Mouse (Mus musculus) limb, embryonic 10.5 days (tissue): Measurements from ENCODE around the gene Sfxn2. TPM values are rescaled to one million over a fixed set of nuclear protein-coding genes. Genes with fewer than 3 reads are reported as not detected.

Experiments
- DNase-seq: peaks from one replicate; pipeline ENCODE4 v3.0.0-alpha.2; 2017; ENCODE audit warnings: low spot score
- H3K27ac ChIP-seq: fragments of 300-500 bp; sonication (generic); 2 replicates; pipeline ENCODE4 v1.5.1; 2016; ENCODE audit warnings: mild to moderate bottlenecking
- H3K27me3 ChIP-seq: fragments of 300-500 bp; sonication (generic); 2 replicates; pipeline ENCODE4 v1.6.1; 2016; ENCODE audit warnings: low read depth, mild to moderate bottlenecking; ENCODE audit not compliant: poor library complexity, severe bottlenecking
- H3K36me3 ChIP-seq: fragments of 300-500 bp; sonication (generic); 2 replicates; pipeline ENCODE4 v1.6.1; 2016; ENCODE audit warnings: mild to moderate bottlenecking, moderate library complexity
- H3K4me1 ChIP-seq: fragments of 300-500 bp; sonication (generic); 2 replicates; pipeline ENCODE4 v1.6.1; 2016
- H3K4me3 ChIP-seq: fragments of 300-500 bp; sonication (generic); 2 replicates; pipeline ENCODE4 v1.5.1; 2016; ENCODE audit warnings: mild to moderate bottlenecking, moderate library complexity
- H3K9me3 ChIP-seq: fragments of 300-500 bp; sonication (generic); replicated peaks from 2 replicates; pipeline ENCODE4 v1.6.1; 2016; ENCODE audit warnings: mild to moderate bottlenecking
- WGBS: fragments of 180-500 bp; shearing (Covaris S2); methylation state at CpG from one replicate; pipeline ENCODE4 v1.1.7; 2016; 5-methylcytosine and 5-hydroxymethylcytosine counted together
- polyA plus RNA-seq: library from polyadenylated mRNA; unstranded; fragments of >200 nt; fragmentation: Nextera tagmentation; extraction: Ambion mirVana; gene quantifications from 2 replicates; pipeline ENCODE4 v1.2.1, GENCODE M21; 2016

Gene Sfxn2
- polyA plus RNA-seq, 1 experiment from 2014 or later = 21.7 TPM

- H3K4me1 ChIP-seq = peaks cover 67% of the 10 kb centered on the region
- no peaks in the 10 kb centered on the region for H3K27me3 ChIP-seq
- 68% methylated on average over 9 of the region's 9 CpGs for WGBS
- H3K27ac ChIP-seq = 0 out of 2 replicates have a peak overlapping the region, but pooled peaks have one; percentile 5
- no peak for DNase-seq
- no peak overlapping the region for H3K4me3 ChIP-seq
- H3K9me3 ChIP-seq = no peaks in the 10 kb centered on the region
- peaks cover 39% of the 10 kb centered on the region for H3K36me3 ChIP-seq
These were observed 62.6 kb downstream of the Sfxn2 start for GRCm38 (mm10) chr19:46635766-46636165.

DNA sequence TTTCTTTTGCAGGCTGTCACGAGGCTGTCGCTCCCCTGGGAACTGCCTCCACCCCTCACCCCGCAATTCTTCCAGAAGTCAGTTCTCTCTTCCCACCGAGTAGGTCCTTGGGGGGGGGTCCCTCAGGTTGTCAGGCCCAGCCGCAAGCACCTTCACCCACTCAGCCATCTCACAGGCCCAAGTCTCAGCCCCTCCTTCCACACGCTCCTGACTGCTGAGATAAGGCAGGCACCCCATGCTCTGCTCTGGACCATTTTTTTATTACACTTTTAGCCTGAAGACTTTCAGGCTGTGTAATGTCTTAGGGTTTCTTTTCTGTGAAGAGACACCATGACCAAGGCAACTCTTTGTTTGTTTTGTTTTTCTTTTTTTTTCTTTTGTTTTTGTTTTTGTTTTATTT lies 64.4 kb downstream of the Sfxn2 start:
- no peak overlapping the region for H3K4me3 ChIP-seq
- 60% methylated on average over 6 of the region's 6 CpGs for WGBS
- DNase-seq = no peak
- H3K27me3 ChIP-seq = no peaks in the 10 kb centered on the region
- H3K4me1 ChIP-seq = peaks cover 75% of the 10 kb centered on the region
- H3K9me3 ChIP-seq = no peaks in the 10 kb centered on the region
- H3K36me3 ChIP-seq = peaks cover 27% of the 10 kb centered on the region
- 0 out of 2 replicates have a peak overlapping the region, but pooled peaks have one; percentile 26 for H3K27ac ChIP-seq

DNA sequence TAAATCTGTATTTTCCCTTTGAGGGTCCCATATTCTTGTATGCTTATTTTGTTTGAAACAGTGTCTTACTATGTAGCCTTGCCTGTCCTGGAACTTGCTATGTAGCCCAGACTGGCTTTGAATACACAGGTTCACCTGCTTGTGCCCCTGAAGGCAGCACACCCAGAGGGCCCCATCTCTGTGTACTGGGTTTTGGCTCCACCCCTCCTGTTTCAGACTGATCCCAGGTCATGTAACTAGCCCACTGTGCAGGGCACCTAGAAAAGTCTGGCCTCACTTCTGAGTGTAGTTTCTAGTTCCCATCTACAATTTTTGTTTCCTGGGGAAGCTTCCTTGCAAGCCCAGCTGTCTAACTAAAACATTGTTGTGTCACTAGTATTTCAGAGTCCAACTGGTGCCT lies 65.9 kb downstream of the Sfxn2 start:
- no peaks in the 10 kb centered on the region for H3K27me3 ChIP-seq
- peaks cover 24% of the 10 kb centered on the region for H3K36me3 ChIP-seq
- H3K4me3 ChIP-seq = no peak overlapping the region
- DNase-seq = no peak
- no peaks in the 10 kb centered on the region for H3K9me3 ChIP-seq
- H3K4me1 ChIP-seq = peaks cover 82% of the 10 kb centered on the region
- H3K27ac ChIP-seq = peak overlapping the region; percentile 56; the same call in 1 of the 2 replicates

GRCm38 (mm10) chr19:46639496-46639895 lies 66.3 kb downstream of the Sfxn2 start:
- H3K4me1 ChIP-seq = peaks cover 85% of the 10 kb centered on the region

GRCm38 (mm10) chr19:46640780-46641179 lies 67.6 kb downstream of the Sfxn2 start:
- H3K36me3 ChIP-seq = peaks cover 36% of the 10 kb centered on the region
- no peak for DNase-seq
- H3K9me3 ChIP-seq = no peaks in the 10 kb centered on the region
- peak overlapping the region; percentile 75 for H3K27ac ChIP-seq
- 93% methylated on average over 8 of the region's 8 CpGs for WGBS
- no peak overlapping the region for H3K4me3 ChIP-seq
- no peaks in the 10 kb centered on the region for H3K27me3 ChIP-seq
- H3K4me1 ChIP-seq = peaks cover 86% of the 10 kb centered on the region

More at GRCm38 (mm10) chr19:46639496-46639895, 66.3 kb downstream of the Sfxn2 start:
- Histone ChIP-seq H3K27me3 (no peaks in the 10 kb centered on the region), H3K27ac (peak overlapping the region; percentile 56; the same call in 1 of the 2 replicates), H3K9me3 (no peaks in the 10 kb centered on the region), H3K36me3 (peaks cover 25% of the 10 kb centered on the region), H3K4me3 (no peak overlapping the region)
- WGBS = 65% methylated on average over 14 of the region's 14 CpGs
- no peak for DNase-seq

DNA sequence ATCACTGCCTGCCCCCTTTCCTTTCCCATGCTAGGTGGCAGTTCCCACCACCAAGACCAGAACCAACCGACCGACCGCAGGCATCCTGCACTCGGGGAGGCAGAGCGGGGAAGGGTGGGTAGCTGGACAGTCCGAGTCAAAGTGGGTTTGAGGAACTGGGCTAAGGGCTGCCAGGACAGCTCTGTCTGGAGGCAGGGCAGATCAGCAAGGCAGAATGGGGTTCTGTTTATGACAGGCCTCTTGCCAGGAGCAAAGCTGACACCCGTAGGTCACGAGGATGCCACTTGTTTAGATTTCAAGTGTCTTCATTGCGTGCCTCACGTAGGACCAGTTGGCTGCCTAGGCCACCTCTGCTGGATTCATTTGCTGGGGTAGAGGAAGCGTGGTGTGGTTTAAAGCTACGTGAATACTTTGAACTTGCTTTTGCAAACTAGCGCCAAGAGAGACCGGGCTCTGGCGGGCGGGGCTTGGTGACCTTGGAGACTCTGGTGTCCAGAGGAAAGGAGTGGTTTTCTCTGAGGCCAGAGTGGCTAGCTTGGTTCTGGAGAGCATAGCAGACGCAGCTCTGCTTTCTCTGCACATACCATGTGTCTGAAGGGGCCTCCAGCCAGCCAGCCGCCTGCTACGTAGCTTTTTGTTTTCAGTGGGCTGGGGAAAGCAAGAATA lies 68.4 kb downstream of the Sfxn2 start:
- Histone ChIP-seq H3K4me3 (no peak overlapping the region), H3K27ac (peak overlapping the region; percentile 75), H3K27me3 (no peaks in the 10 kb centered on the region), H3K9me3 (no peaks in the 10 kb centered on the region), H3K4me1 (peaks cover 85% of the 10 kb centered on the region), H3K36me3 (peaks cover 43% of the 10 kb centered on the region)
- DNase-seq = no peak
- WGBS = 62% methylated on average over 19 of the region's 19 CpGs

DNA sequence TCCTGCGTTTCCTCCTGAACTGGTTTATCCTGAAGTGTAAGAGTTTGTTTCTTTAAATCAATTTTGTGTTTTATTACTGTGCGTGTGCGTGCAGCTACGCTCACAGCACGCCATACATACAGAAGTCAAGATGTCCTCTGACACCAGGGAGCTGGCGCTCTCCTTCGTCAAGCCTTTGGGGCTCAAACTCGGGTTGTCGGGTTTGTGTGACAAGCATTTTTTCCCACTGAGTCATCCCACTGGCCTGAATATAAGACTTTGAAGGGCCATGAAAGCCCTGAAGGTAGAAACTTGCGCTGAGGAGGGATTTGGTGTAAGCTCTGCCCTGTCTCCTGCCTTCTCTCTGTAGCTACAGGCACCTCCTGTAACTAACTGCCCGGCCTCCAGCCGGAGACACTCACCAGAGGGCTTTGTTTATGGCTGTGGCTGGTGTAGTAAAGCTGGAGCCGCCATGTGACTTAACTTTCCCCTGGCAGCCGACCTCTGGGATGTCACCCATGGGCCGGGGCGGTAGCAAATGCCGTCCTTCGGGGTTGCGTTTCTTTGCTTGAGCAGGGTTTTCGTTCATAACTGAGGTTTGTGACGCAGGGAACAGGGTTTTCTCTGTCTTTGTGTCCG lies 69.1 kb downstream of the Sfxn2 start:
- H3K36me3 ChIP-seq = peaks cover 46% of the 10 kb centered on the region

GRCm38 (mm10) chr19:46643236-46643635 lies 70.1 kb downstream of the Sfxn2 start:
- Histone ChIP-seq H3K27me3 (no peaks in the 10 kb centered on the region), H3K36me3 (peaks cover 47% of the 10 kb centered on the region), H3K4me1 (peaks cover 77% of the 10 kb centered on the region), H3K27ac (no peak overlapping the region), H3K9me3 (no peaks in the 10 kb centered on the region), H3K4me3 (no peak overlapping the region)
- 88% methylated on average over 5 of the region's 5 CpGs for WGBS
- DNase-seq = no peak

More for the DNA sequence above, 69.1 kb downstream of the Sfxn2 start:
- H3K4me1 ChIP-seq = peaks cover 82% of the 10 kb centered on the region
- H3K27ac ChIP-seq = peak overlapping the region; percentile 75
- H3K9me3 ChIP-seq = no peaks in the 10 kb centered on the region
- no peaks in the 10 kb centered on the region for H3K27me3 ChIP-seq
- no peak for DNase-seq
- no peak overlapping the region for H3K4me3 ChIP-seq
- 76% methylated on average over 22 of the region's 22 CpGs for WGBS

DNA sequence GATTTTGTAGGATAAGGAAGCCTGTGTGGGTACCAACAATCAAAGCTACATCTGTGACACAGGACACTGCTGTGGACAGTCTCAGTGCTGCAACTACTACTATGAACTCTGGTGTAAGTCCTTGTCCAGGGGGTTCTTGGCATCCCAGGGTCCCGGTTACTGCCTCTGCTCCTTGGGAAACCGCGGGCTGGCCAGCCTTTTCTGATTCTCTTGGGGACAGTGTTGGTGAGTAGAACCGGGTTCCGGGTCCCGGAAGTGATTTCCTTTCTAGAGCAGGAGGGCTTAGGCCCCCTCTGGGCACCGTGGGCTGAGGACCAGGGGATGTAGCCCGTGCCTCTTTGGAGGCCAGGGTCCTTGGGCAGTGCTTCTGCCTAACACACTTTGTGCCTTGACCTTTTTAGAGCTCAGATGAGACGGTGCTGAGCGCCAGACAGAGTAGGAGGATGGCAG lies 71.2 kb downstream of the Sfxn2 start:
- Histone ChIP-seq H3K27me3 (no peaks in the 10 kb centered on the region), H3K27ac (0 out of 2 replicates have a peak overlapping the region, but pooled peaks have one; percentile 37), H3K9me3 (no peaks in the 10 kb centered on the region), H3K4me1 (peaks cover 67% of the 10 kb centered on the region), H3K4me3 (no peak overlapping the region), H3K36me3 (peaks cover 53% of the 10 kb centered on the region)
- WGBS = 87% methylated on average over 10 of the region's 10 CpGs
- DNase-seq = no peak

DNA sequence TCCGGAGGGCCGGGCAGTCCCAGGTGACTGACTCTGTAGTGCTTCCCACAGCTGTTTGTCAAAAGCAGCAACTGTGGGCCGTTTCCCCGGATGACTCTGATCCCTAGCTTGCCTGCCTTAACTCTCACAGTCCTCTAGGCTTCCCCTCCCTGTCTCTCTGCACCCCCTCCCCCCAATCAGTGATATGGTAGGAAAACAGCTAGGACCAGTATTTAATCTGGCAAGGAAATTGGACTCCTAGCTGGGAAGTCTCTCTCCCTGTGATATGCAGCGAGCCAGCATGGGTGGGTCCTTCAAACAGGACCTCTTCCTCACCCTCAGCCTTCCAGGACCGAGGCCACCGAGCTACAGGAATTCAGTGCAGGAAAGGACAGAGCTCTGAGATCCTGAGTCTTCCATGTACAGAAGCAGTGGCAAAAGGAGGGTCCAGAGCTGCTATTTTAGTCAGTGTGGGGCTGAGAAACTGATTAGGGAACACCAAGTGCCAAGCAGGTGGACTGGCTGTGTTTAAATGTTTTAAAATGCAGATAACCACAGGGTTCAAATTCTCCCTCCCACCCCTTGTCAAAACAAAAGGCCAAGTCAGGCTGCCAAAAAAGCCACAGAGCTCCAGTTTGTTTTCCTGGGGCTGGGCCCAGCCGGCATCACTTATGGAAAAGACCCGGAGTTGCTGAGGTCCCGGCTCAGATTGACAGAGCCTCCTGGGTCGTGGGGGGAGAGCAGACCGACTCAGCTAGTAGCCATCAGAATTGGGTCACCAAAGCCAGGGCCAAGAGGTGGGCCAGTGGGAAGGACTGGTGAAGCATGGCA lies 71.8 kb downstream of the Sfxn2 start:
- no peaks in the 10 kb centered on the region for H3K27me3 ChIP-seq
- 65% methylated on average over 12 of the region's 12 CpGs for WGBS
- peaks cover 60% of the 10 kb centered on the region for H3K4me1 ChIP-seq
- 0 out of 2 replicates have a peak overlapping the region, but pooled peaks have one; percentile 37 for H3K27ac ChIP-seq
- H3K36me3 ChIP-seq = peaks cover 57% of the 10 kb centered on the region
- no peak for DNase-seq
- H3K9me3 ChIP-seq = no peaks in the 10 kb centered on the region
- H3K4me3 ChIP-seq = no peak overlapping the region

GRCm38 (mm10) chr19:46646041-46646481 lies 72.9 kb downstream of the Sfxn2 start:
- Histone ChIP-seq H3K27me3 (no peaks in the 10 kb centered on the region), H3K4me1 (peaks cover 50% of the 10 kb centered on the region), H3K27ac (no peak overlapping the region), H3K9me3 (no peaks in the 10 kb centered on the region), H3K4me3 (no peak overlapping the region), H3K36me3 (peaks cover 53% of the 10 kb centered on the region)
- WGBS = 83% methylated on average over 12 of the region's 12 CpGs
- no peak for DNase-seq

GRCm38 (mm10) chr19:46647254-46647653 lies 74.1 kb downstream of the Sfxn2 start:
- H3K36me3 ChIP-seq = peaks cover 59% of the 10 kb centered on the region
- no peaks in the 10 kb centered on the region for H3K27me3 ChIP-seq
- H3K4me1 ChIP-seq = peaks cover 39% of the 10 kb centered on the region
- no peak overlapping the region for H3K4me3 ChIP-seq
- H3K27ac ChIP-seq = no peak overlapping the region
- no peak for DNase-seq
- WGBS = 85% methylated on average over 3 of the region's 3 CpGs
- no peaks in the 10 kb centered on the region for H3K9me3 ChIP-seq
